Mouse (Mus musculus) 3134 (cell line): ENCODE measurements around the gene Zfp182.

ENCODE experiments used
- DNase-seq: peaks from one replicate; pipeline ENCODE4 v3.0.0-alpha.2; 2011; ENCODE audit warnings: low spot score; ENCODE audit not compliant: insufficient read length; ENCODE audit errors: extremely low read depth

Gene Zfp182

GRCm38 (mm10) chrX:21061866-21062543, at the start of gene Zfp182:
Zfp182 (minus strand) TSS chrX:21062316.
- peak; percentile 73 for DNase-seq

GRCm38 (mm10) chrX:21089867-21090239, 27.7 kb upstream of the Zfp182 start:
- no peak for DNase-seq

GRCm38 (mm10) chrX:21088983-21089866, 27.1 kb upstream of the Zfp182 start, which contains the start of gene Zfp300:
Zfp300 (minus strand) TSS chrX:21089527.
- peak; percentile 60 for DNase-seq

- no peak for DNase-seq
Observed at GRCm38 (mm10) chrX:21088645-21088982, 26.5 kb upstream of the Zfp182 start.

GRCm38 (mm10) chrX:21068106-21068505, 6.0 kb upstream of the Zfp182 start, which contains the start of gene Spaca5:
Spaca5 (plus strand) TSS chrX:21068406.
- no peak for DNase-seq

GRCm38 (mm10) chrX:21062544-21062890, 401 bp upstream of the Zfp182 start:
- no peak for DNase-seq

- DNase-seq, result no peak
Observed at GRCm38 (mm10) chrX:21061460-21061859, 656 bp downstream of the Zfp182 start.

GRCm38 (mm10) chrX:20980901-20981300, 81.2 kb downstream of the Zfp182 start:
- DNase-seq, result no peak
